In the genomic region with DNA sequence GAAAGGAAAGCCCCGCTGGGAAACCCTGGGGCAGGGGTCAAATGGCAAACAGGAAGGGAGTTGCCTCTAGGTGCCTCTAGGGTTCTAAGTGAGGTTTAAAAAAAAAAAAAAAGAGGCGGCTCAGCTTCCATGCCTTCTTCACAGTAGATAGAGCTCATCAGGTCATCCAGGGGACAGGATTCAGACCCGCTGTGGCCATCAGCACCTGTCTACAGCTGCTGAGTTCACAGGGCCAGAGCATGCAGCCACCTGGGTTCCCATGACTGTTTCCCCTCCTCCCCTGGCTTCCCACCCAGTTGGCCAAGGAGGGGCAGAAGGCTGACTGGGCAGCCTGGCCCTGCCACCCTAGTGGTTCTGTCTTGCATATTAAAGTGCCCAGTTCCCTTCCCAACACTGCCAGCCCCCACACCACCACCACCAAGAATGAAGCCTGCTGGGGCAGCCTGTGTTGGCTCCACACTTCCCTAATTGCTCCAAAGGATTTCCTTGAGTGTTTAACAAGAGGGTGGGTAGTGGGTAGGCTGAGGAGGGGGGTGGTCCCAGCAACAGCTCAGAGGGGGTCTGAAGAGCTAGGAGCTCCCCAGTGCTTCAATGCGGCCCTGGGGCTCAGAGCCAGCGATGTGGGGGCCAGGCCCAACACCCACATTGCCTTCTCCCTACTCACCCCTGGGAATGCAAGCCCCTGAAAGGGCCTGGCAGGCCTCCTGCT, we compare ENCODE assay signal across 10 mouse cellular contexts. TPM values are rescaled to one million over a fixed set of nuclear protein-coding genes. Genes with fewer than 3 reads are reported as not detected.
DNase-seq lines count a peak whose midpoint lies in the region; ATAC-seq and TF ChIP-seq lines count a peak whose summit lies in the region.
"Had no signal": no experiment of that assay in that cellular context is flagged by ENCODE, and none has a peak within 500 bp of the region (broad histone marks: within the 10 kb centered on the region; RNA-seq: fewer than 3 reads in every experiment).

No protein-coding gene starts in this region.

- peak overlapping the region; percentile 71 to 88; a peak in 3 of 4 replicates for H3K27ac ChIP-seq in heart, embryonic 14.5 days (replicated peaks in 1 of 2; ENCODE audit: control insufficient read depth in 1 of 2, insufficient read depth in 1 of 2, low read depth in 2 of 2, low read length in 2 of 2)
- no peak overlapping the region for H3K27ac ChIP-seq in stomach, embryonic 14.5 days (ENCODE audit: low read length)
- H3K27ac ChIP-seq in stomach, postnatal 0 days (replicated peaks): no peak overlapping the region
- H3K27ac ChIP-seq: left cerebral cortex, adult 2 months had no signal

- TF ChIP-seq EP300 in stomach, postnatal 0 days (optimal IDR thresholded peaks at IDR 0.05): no peak

- peak overlapping the region; percentile 40; the same call in 1 of the 2 replicates for H3K9ac ChIP-seq in heart, embryonic 14.5 days (ENCODE audit: low read length)
- H3K9ac ChIP-seq in stomach, embryonic 14.5 days (replicated peaks; ENCODE audit: low read depth, low read length): 0 out of 2 replicates have a peak overlapping the region, but pooled peaks have one; percentile 3
- no peak overlapping the region for H3K9ac ChIP-seq in stomach, postnatal 0 days (ENCODE audit: low read length)

- H3K4me1 ChIP-seq in heart, embryonic 14.5 days (ENCODE audit: control insufficient read depth in 2 of 2, insufficient read depth in 2 of 2, low read length in 2 of 2): peaks cover 73 to 74% of the 10 kb centered on the region in 2 experiments
- peaks cover 42% of the 10 kb centered on the region for H3K4me1 ChIP-seq in stomach, embryonic 14.5 days (ENCODE audit: control insufficient read depth, insufficient read depth, low read length)
- no peaks in the 10 kb centered on the region for H3K4me1 ChIP-seq in stomach, postnatal 0 days (replicated peaks; ENCODE audit: control insufficient read depth, insufficient read depth)

- WGBS in heart, embryonic 14.5 days: 60% methylated on average over 5 of the region's 5 CpGs
- WGBS in stomach, embryonic 14.5 days: 48% methylated on average over 5 of the region's 5 CpGs
- 72% methylated on average over 5 of the region's 5 CpGs for WGBS in stomach, postnatal 0 days

- no peak overlapping the region for H3K4me2 ChIP-seq in heart, embryonic 14.5 days (ENCODE audit: low read length)
- no peak overlapping the region for H3K4me2 ChIP-seq in stomach, embryonic 14.5 days (replicated peaks; ENCODE audit: low read depth, low read length)
- H3K4me2 ChIP-seq in stomach, postnatal 0 days (replicated peaks; ENCODE audit: low read depth): no peak overlapping the region

- TF ChIP-seq CTCF in stomach, postnatal 0 days (IDR thresholded peaks at IDR 0.05; ENCODE audit: low read depth): no peak

- DNase-seq in heart, postnatal 10 days: no peak
- DNase-seq in stomach, postnatal 0 days (ENCODE audit: low spot score): no peak
- DNase-seq in induced T-regulatory cell, adult 2 months (ENCODE audit: low read depth): peak; percentile 41
- no peak for DNase-seq in embryo, embryonic 11 days
- no peak for DNase-seq in spleen, adult 12 weeks (ENCODE audit: low spot score)
- DNase-seq: cerebellum, adult 9-10 months had no signal

- ATAC-seq in heart, embryonic 14.5 days (ENCODE audit: insufficient number of reproducible peaks, insufficient read depth, low FRiP score, low read depth): no peak
- no peak; the same call in 1 of the 2 replicates for ATAC-seq in stomach, embryonic 14.5 days (ENCODE audit: insufficient number of reproducible peaks, insufficient read depth, low FRiP score, low read depth)
- no peak for ATAC-seq in stomach, postnatal 0 days (ENCODE audit: low FRiP score, low TSS enrichment)
- ATAC-seq in erythroid progenitor cell, adult 5-6 weeks (replicated peaks; ENCODE audit: low FRiP score, poor library complexity, severe bottlenecking): no peak

- H3K27me3 ChIP-seq in heart, embryonic 14.5 days (ENCODE audit: control insufficient read depth, insufficient read depth, low read length): no peaks in the 10 kb centered on the region
- H3K27me3 ChIP-seq in stomach, embryonic 14.5 days (ENCODE audit: control insufficient read depth, insufficient read depth, low read length): no peaks in the 10 kb centered on the region
- no peaks in the 10 kb centered on the region for H3K27me3 ChIP-seq in stomach, postnatal 0 days (ENCODE audit: control insufficient read depth, insufficient read depth, low read length)

- intact Hi-C loops in heart, postnatal 10 days (cut with DNase I): no loop called here

- no peaks in the 10 kb centered on the region for H3K9me3 ChIP-seq in heart, embryonic 14.5 days (ENCODE audit: control insufficient read depth, low read length)
- no peaks in the 10 kb centered on the region for H3K9me3 ChIP-seq in stomach, embryonic 14.5 days (ENCODE audit: control insufficient read depth, low read depth, low read length)
- H3K9me3 ChIP-seq in stomach, postnatal 0 days (ENCODE audit: control insufficient read depth, low read length): no peaks in the 10 kb centered on the region

- no peak overlapping the region for H3K4me3 ChIP-seq in heart, embryonic 14.5 days (ENCODE audit: control insufficient read depth in 1 of 2, insufficient read depth in 1 of 2, low read depth in 1 of 2, low read length in 2 of 2)
- H3K4me3 ChIP-seq in stomach, embryonic 14.5 days (ENCODE audit: low read depth, low read length): no peak overlapping the region
- H3K4me3 ChIP-seq in stomach, postnatal 0 days (ENCODE audit: low read depth, low read length): no peak overlapping the region
- H3K4me3 ChIP-seq: left cerebral cortex, adult 2 months had no signal

- no peaks in the 10 kb centered on the region for H3K36me3 ChIP-seq in heart, embryonic 14.5 days (ENCODE audit: control insufficient read depth, insufficient read depth, low read length)
- H3K36me3 ChIP-seq in stomach, embryonic 14.5 days (ENCODE audit: control insufficient read depth, insufficient read depth, low read length): no peaks in the 10 kb centered on the region
- no peaks in the 10 kb centered on the region for H3K36me3 ChIP-seq in stomach, postnatal 0 days (ENCODE audit: control insufficient read depth, insufficient read depth, low read length)

RNA-seq across cellular contexts. Expression of gene Sorcs2, which starts 38.2 kb away (rescaled TPM):
- polyA plus RNA-seq in heart, embryonic 14.5 days (2014; fragmentation: Nextera tagmentation; extraction: Ambion mirVana): 9.9 and 10.3 TPM in 2 replicates
- total RNA-seq in heart, postnatal 10 days (2021): 10 to 100 TPM; 12.2 to 12.5 TPM
- 14.5 and 16.0 TPM in 2 replicates for polyA plus RNA-seq in stomach, embryonic 14.5 days (2014; fragmentation: Nextera tagmentation; extraction: Ambion mirVana)
- 3.1 and 4.2 TPM in 2 replicates for polyA plus RNA-seq in stomach, postnatal 0 days (2015; fragmentation: Nextera tagmentation; extraction: Ambion mirVana)
- total RNA-seq in erythroid progenitor cell, adult 5-6 weeks (2015; ENCODE audit: low replicate concordance): 5.4 TPM in 1 of 2 replicates, not detected in the other
- 0.39 and 2.2 TPM in 2 replicates for total RNA-seq in erythroid progenitor cell, adult 5-6 weeks (2017; ENCODE audit: low replicate concordance)

Comparison
In these comparisons a context has a peak if more than half of its experiments do, and no peak if none do; other contexts are left out.
1. H3K27ac ChIP-seq: peak in heart, embryonic 14.5 days (2 of 2); none in stomach, embryonic 14.5 days (single experiment) and stomach, postnatal 0 days (single experiment).